Mouse (Mus musculus): ENCODE results near the gene Fbxo11.

- TF ChIP-seq CTCF (IDR thresholded peaks at IDR 0.05; ENCODE audit: low read depth) (no peak), EP300 (IDR thresholded peaks at IDR 0.05; ENCODE audit: low read depth) (no peak)
Observed at GRCm38 (mm10) chr17:88079771-88080170, 14.7 kb upstream of the Fbxo11 start.
